In genomic region chr2:131478349-131478748, GRCm38 (mm10) we compare ENCODE assay signal across 23 mouse cellular contexts. TPM values are rescaled to one million over a fixed set of nuclear protein-coding genes. Genes with fewer than 3 reads are reported as not detected.
DNase-seq lines count a peak whose midpoint lies in the region; ATAC-seq and TF ChIP-seq lines count a peak whose summit lies in the region.
"Had no signal": no experiment of that assay in that cellular context is flagged by ENCODE, and none has a peak within 500 bp of the region (broad histone marks: within the 10 kb centered on the region; RNA-seq: fewer than 3 reads in every experiment).

No protein-coding gene starts in this region.

- intact Hi-C loops in heart, postnatal 14 days (cut with DNase I) = loop anchor here (2.0 kb wide), 1 partner anchor 24 kb away; no protein-coding TSS in a partner anchor
- intact Hi-C loops in gastrocnemius, adult 2 months (cut with DNase I) = no loop called here

- ATAC-seq in kidney, embryonic 16.5 days (ENCODE audit: low FRiP score, low TSS enrichment) = peak; percentile 51
- peak; percentile 20; the same call in 1 of the 2 replicates for ATAC-seq in granulocyte monocyte progenitor cell, adult 5-6 weeks (replicated peaks; ENCODE audit: poor library complexity, severe bottlenecking)
- ATAC-seq: activated CD4-positive, CD25-positive, alpha-beta regulatory T cell, adult 4 months; forebrain, embryonic 16.5 days; liver, embryonic 12.5 days; midbrain, embryonic 13.5 days had no signal

- no peaks in the 10 kb centered on the region; the same call in 1 of the 2 replicates for H3K4me1 ChIP-seq in kidney, embryonic 16.5 days (ENCODE audit: insufficient read depth, low read length)
- H3K4me1 ChIP-seq: embryonic facial prominence, embryonic 12.5 days; liver, embryonic 12.5 days; midbrain, embryonic 13.5 days; neural tube, embryonic 13.5 days had no signal

- H3K4me2 ChIP-seq in kidney, embryonic 16.5 days (replicated peaks; ENCODE audit: low read depth, low read length) = no peak overlapping the region
- H3K4me2 ChIP-seq: embryonic facial prominence, embryonic 12.5 days; hindbrain, embryonic 14.5 days; liver, embryonic 12.5 days; midbrain, embryonic 13.5 days; neural tube, embryonic 13.5 days had no signal

- H3K27ac ChIP-seq in kidney, embryonic 16.5 days (ENCODE audit: low read length) = 0 out of 2 replicates have a peak overlapping the region, but pooled peaks have one; percentile 18
- no peak overlapping the region for H3K27ac ChIP-seq in gastrocnemius, adult 2 months
- H3K27ac ChIP-seq: embryonic facial prominence, embryonic 12.5 days; hindbrain, embryonic 14.5 days; left cerebral cortex, adult 2 months; liver, embryonic 12.5 days; midbrain, embryonic 13.5 days; neural tube, embryonic 13.5 days had no signal

- no peaks in the 10 kb centered on the region for H3K79me2 ChIP-seq in C2C12 (ENCODE audit: control insufficient read depth, insufficient read depth)

- H3K36me3 ChIP-seq in kidney, embryonic 16.5 days (ENCODE audit: insufficient read depth, low read length) = no peaks in the 10 kb centered on the region
- H3K36me3 ChIP-seq in C2C12 (ENCODE audit: control insufficient read depth, insufficient read depth) = no peaks in the 10 kb centered on the region
- H3K36me3 ChIP-seq: embryonic facial prominence, embryonic 12.5 days; liver, embryonic 12.5 days; midbrain, embryonic 13.5 days; neural tube, embryonic 13.5 days had no signal

- no peaks in the 10 kb centered on the region for H3K27me3 ChIP-seq in kidney, embryonic 16.5 days (ENCODE audit: insufficient read depth, low read length)
- H3K27me3 ChIP-seq in C2C12 (ENCODE audit: control insufficient read depth, insufficient read depth, insufficient read length) = no peaks in the 10 kb centered on the region
- H3K27me3 ChIP-seq: embryonic facial prominence, embryonic 12.5 days; midbrain, embryonic 13.5 days; neural tube, embryonic 13.5 days had no signal

- H3ac ChIP-seq in C2C12 (ENCODE audit: control insufficient read depth, insufficient read length, low read depth) = no peak overlapping the region

- DNase-seq in heart, adult 9 months (ENCODE audit: low spot score in 2 of 2) = peak; percentile 43 to 75
- DNase-seq in heart, postnatal 14 days = no peak
- DNase-seq in kidney, adult 8-10 months = no peak
- no peak for DNase-seq in gastrocnemius, adult 2 months
- DNase-seq in layer of hippocampus, adult 8-10 months (ENCODE audit: low spot score in 2 of 2) = no peak
- DNase-seq: adrenal gland, postnatal 10 days; cerebellum, adult 9-11 months; kidney, adult 9 months; layer of hippocampus, adult 9-11 months; lung, adult 2 months; lung, postnatal 4 days; thymus, postnatal 25 days had no signal

- no peaks in the 10 kb centered on the region for H3K9me3 ChIP-seq in kidney, embryonic 16.5 days (ENCODE audit: low read length)
- H3K9me3 ChIP-seq: embryonic facial prominence, embryonic 12.5 days; liver, embryonic 12.5 days; midbrain, embryonic 13.5 days; neural tube, embryonic 13.5 days had no signal

- TF ChIP-seq CTCF in C2C12 (IDR thresholded peaks at IDR 0.05; ENCODE audit: control insufficient read depth, insufficient read depth, insufficient read length) = no peak
- TF ChIP-seq CTCF in gastrocnemius, adult 2 months (IDR thresholded peaks at IDR 0.05) = no peak

- H3K79me3 ChIP-seq in C2C12 (ENCODE audit: low read depth) = no peaks in the 10 kb centered on the region

- WGBS in kidney, embryonic 16.5 days = 28% methylated on average over 8 of the region's 8 CpGs

- H3K9ac ChIP-seq in kidney, embryonic 16.5 days (replicated peaks; ENCODE audit: low read length) = no peak overlapping the region
- H3K9ac ChIP-seq: embryonic facial prominence, embryonic 12.5 days; hindbrain, embryonic 14.5 days; liver, embryonic 12.5 days; midbrain, embryonic 13.5 days; neural tube, embryonic 13.5 days had no signal

- H3K4me3 ChIP-seq in kidney, embryonic 16.5 days (ENCODE audit: low read length) = no peak overlapping the region
- H3K4me3 ChIP-seq in C2C12 (ENCODE audit: insufficient read depth, poor library complexity, severe bottlenecking) = no peak overlapping the region
- H3K4me3 ChIP-seq in gastrocnemius, adult 2 months = no peak overlapping the region
- H3K4me3 ChIP-seq: embryonic facial prominence, embryonic 12.5 days; left cerebral cortex, adult 2 months; liver, embryonic 12.5 days; midbrain, embryonic 13.5 days; neural tube, embryonic 13.5 days had no signal

TF ChIP-seq in C2C12, 6 proteins besides CTCF, POLR2A, EP300 and RAD21:
- TF ChIP-seq USF1 (IDR thresholded peaks at IDR 0.05; ENCODE audit: low read depth) (no peak), MYOD1 (IDR thresholded peaks at IDR 0.05; ENCODE audit: control insufficient read depth, insufficient read length, low read depth) (peak; percentile 67)

RNA-seq across cellular contexts. Expression of gene Smox, which starts 12.9 kb away (rescaled TPM):
- 10 to 100 TPM; 37.0 to 40.6 TPM for total RNA-seq in heart, postnatal 14 days (2021)
- polyA plus RNA-seq in kidney, embryonic 16.5 days (2015; fragmentation: Nextera tagmentation; extraction: Ambion mirVana) = 39.1 and 39.7 TPM in 2 replicates
- polyA plus RNA-seq in C2C12 (2012; fragmentation: generic; extraction: Trizol) = 44.7 TPM
- total RNA-seq in granulocyte monocyte progenitor cell, adult 5-6 weeks (2014; fragmentation: Nextera tagmentation) = 6.7 and 15.1 TPM in 2 replicates
- total RNA-seq in granulocyte monocyte progenitor cell, adult 5-6 weeks (2017) = 5.6 and 9.9 TPM in 2 replicates
- 100 to 1,000 TPM in 1 of 2 experiments, 10 to 100 TPM in 1; 51.2 to 522 TPM for total RNA-seq in gastrocnemius, adult 2 months (2021)
- 10 to 100 TPM; 57.8 to 80.1 (median 67.6) TPM for total RNA-seq in layer of hippocampus, adult 8-10 months (2022)

Comparison
In these comparisons a context has a peak if more than half of its experiments do, and no peak if none do; other contexts are left out.
1. DNase-seq: peak in heart, adult 9 months (2 of 2); none in heart, postnatal 14 days (0 of 2), kidney, adult 8-10 months (0 of 2), gastrocnemius, adult 2 months (single experiment) and layer of hippocampus, adult 8-10 months (0 of 2).